Mouse (Mus musculus) embryonic fibroblast, embryonic 13.5 days (primary cell): ENCODE measurements at regions not wholly inside any gene's neighbourhood (a gene's known extent, or its start where the extent isn't known, plus 50 kb on each side); places are given as distances from the start of the nearest gene placed in this dataset.

Experiments
- CTCF ChIP-seq: IDR thresholded peaks from 2 replicates; pipeline ENCODE4 v1.5.1; 2011; ENCODE audit warnings: mild to moderate bottlenecking, control low read depth, low read length, moderate library complexity, borderline replicate concordance; ENCODE audit not compliant: insufficient read depth
- POLR2A ChIP-seq: IDR thresholded peaks from 2 replicates; pipeline ENCODE4 v1.6.1; 2011; ENCODE audit warnings: low read depth, mild to moderate bottlenecking, control low read depth, low read length, moderate library complexity

DNA sequence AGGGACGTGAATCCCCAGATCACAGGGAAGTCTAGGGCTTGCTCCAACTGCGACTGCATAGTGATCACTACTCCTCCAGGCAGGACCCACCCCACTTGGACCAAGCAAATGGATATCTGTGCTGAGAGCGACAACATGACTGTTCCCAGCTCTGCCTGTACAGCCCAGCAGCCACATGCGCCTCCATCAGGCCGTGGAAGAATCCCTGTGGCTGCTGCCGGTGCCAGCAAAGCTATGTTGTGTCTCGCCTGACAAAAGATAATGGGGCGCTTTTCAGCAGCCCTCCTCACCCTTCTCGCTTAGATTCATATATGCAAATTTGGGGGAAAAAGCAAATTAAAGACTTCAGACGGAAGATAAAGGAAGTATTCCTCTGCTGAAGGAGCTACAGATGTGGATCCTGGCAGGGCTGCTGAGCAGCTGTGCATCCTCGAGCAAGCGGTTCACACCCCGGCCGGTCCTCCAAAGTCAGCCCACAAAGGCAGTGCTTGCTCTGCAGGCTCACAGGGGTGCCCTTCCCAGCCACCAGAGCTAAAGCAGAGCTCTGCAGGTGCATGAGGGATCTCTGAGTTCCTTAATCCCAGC, 418.5 kb downstream of the Ajap1 start:
- no peak for TF ChIP-seq CTCF
- no peak for TF ChIP-seq POLR2A
